8 mouse cellular contexts compared by ENCODE assay signal in the genomic region with DNA sequence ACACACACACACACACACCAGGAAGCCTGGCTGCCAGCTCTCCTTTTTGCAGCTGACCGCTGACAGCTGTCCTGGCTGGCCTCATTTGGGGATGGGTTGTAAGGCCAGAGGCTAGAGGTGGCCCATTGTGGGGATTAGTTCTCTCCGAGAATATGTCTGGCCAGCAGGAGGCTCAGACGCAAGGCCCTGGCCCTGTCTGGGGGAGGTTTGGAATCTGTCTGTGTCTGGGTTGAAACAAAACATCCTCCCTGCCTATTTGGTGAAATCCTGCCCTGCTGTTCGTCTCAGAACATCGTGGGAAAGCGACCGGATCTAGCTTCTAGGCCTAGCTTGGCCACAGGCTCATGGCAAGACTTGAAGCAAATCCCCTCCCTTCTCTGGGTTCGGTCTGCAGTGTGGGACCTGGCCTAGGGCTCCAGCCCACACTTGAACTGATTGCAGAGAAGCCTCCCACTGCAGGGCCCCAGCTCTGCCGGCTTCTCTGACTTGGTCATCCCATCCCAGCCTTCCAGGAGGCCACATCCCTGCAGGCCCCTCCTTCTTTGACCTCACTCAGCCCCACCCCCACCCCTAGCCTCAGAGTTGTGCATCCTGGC. TPM values are rescaled to one million over a fixed set of nuclear protein-coding genes. Genes with fewer than 3 reads are reported as not detected.
DNase-seq lines count a peak whose midpoint lies in the region; ATAC-seq and TF ChIP-seq lines count a peak whose summit lies in the region.

No protein-coding gene starts in this region.

- H3K27ac ChIP-seq in hindbrain, embryonic 11.5 days (ENCODE audit: low read depth, low read length), result no peak overlapping the region
- H3K27ac ChIP-seq in hindbrain, embryonic 14.5 days, result no peak overlapping the region
- H3K27ac ChIP-seq in intestine, embryonic 15.5 days, result peak overlapping the region; percentile 84
- peak overlapping the region; percentile 51 for H3K27ac ChIP-seq in lung, postnatal 0 days (ENCODE audit: low read length)

- no peaks in the 10 kb centered on the region for H3K9me3 ChIP-seq in hindbrain, embryonic 11.5 days (ENCODE audit: control insufficient read depth, low read length)
- H3K9me3 ChIP-seq in hindbrain, embryonic 14.5 days (ENCODE audit: control insufficient read depth, low read length), result no peaks in the 10 kb centered on the region
- H3K9me3 ChIP-seq in intestine, embryonic 15.5 days, result no peaks in the 10 kb centered on the region
- no peaks in the 10 kb centered on the region for H3K9me3 ChIP-seq in lung, postnatal 0 days (ENCODE audit: low read length)

- TF ChIP-seq CTCF in lung, postnatal 0 days (IDR thresholded peaks at IDR 0.05), result peak; percentile 49

- peak; percentile 35 for DNase-seq in hindbrain, embryonic 11.5 days (ENCODE audit: low spot score)
- no peak for DNase-seq in hindbrain, embryonic 14.5 days (ENCODE audit: low spot score)
- peak; percentile 74 for DNase-seq in gastrocnemius, adult 18-20 months (ENCODE audit: low spot score)
- peak; percentile 77 for DNase-seq in lung, postnatal 0 days (ENCODE audit: low spot score)
- DNase-seq in right cerebral cortex, postnatal 25 days, result no peak
- DNase-seq in thymus, postnatal 10 days (ENCODE audit: low spot score in 2 of 2), result no peak
- no peak for DNase-seq in adrenal gland, adult 2 months

- H3K9ac ChIP-seq in hindbrain, embryonic 11.5 days (ENCODE audit: low read depth, low read length), result no peak overlapping the region
- no peak overlapping the region for H3K9ac ChIP-seq in hindbrain, embryonic 14.5 days
- no peak overlapping the region for H3K9ac ChIP-seq in intestine, embryonic 15.5 days
- no peak overlapping the region for H3K9ac ChIP-seq in lung, postnatal 0 days (replicated peaks; ENCODE audit: low read depth)

- 25% methylated on average over 9 of the region's 9 CpGs for WGBS in hindbrain, embryonic 11.5 days
- 23% methylated on average over 9 of the region's 9 CpGs for WGBS in hindbrain, embryonic 14.5 days
- 25% methylated on average over 9 of the region's 9 CpGs for WGBS in intestine, embryonic 15.5 days
- WGBS in lung, postnatal 0 days, result 43% methylated on average over 9 of the region's 9 CpGs

- no peak for ATAC-seq in hindbrain, embryonic 11.5 days (ENCODE audit: low FRiP score)
- no peak for ATAC-seq in hindbrain, embryonic 14.5 days (ENCODE audit: low FRiP score)
- ATAC-seq in intestine, embryonic 15.5 days, result peak; percentile 61
- peak; percentile 84 for ATAC-seq in lung, postnatal 0 days

- no peaks in the 10 kb centered on the region for H3K27me3 ChIP-seq in hindbrain, embryonic 11.5 days (ENCODE audit: control insufficient read depth, insufficient read depth, low read length)
- H3K27me3 ChIP-seq in hindbrain, embryonic 14.5 days (ENCODE audit: control insufficient read depth, insufficient read depth, low read length), result no peaks in the 10 kb centered on the region
- H3K27me3 ChIP-seq in intestine, embryonic 15.5 days (replicated peaks), result no peaks in the 10 kb centered on the region
- H3K27me3 ChIP-seq in lung, postnatal 0 days (replicated peaks; ENCODE audit: insufficient read depth, low read length), result no peaks in the 10 kb centered on the region

- no peak overlapping the region for H3K4me2 ChIP-seq in hindbrain, embryonic 11.5 days (replicated peaks; ENCODE audit: low read depth, low read length)
- no peak overlapping the region for H3K4me2 ChIP-seq in hindbrain, embryonic 14.5 days (replicated peaks)
- H3K4me2 ChIP-seq in intestine, embryonic 15.5 days (replicated peaks), result no peak overlapping the region
- no peak overlapping the region for H3K4me2 ChIP-seq in lung, postnatal 0 days (replicated peaks; ENCODE audit: low read depth, low read length)

- H3K4me3 ChIP-seq in hindbrain, embryonic 11.5 days (ENCODE audit: low read depth, low read length), result no peak overlapping the region
- no peak overlapping the region for H3K4me3 ChIP-seq in hindbrain, embryonic 14.5 days (replicated peaks; ENCODE audit: low read length)
- no peak overlapping the region for H3K4me3 ChIP-seq in intestine, embryonic 15.5 days (replicated peaks)
- no peak overlapping the region for H3K4me3 ChIP-seq in lung, postnatal 0 days (ENCODE audit: low read depth, low read length)

- no peaks in the 10 kb centered on the region for H3K36me3 ChIP-seq in hindbrain, embryonic 11.5 days (ENCODE audit: control insufficient read depth, insufficient read depth, low read length)
- no peaks in the 10 kb centered on the region for H3K36me3 ChIP-seq in hindbrain, embryonic 14.5 days (replicated peaks; ENCODE audit: control insufficient read depth, insufficient read depth)
- H3K36me3 ChIP-seq in intestine, embryonic 15.5 days, result no peaks in the 10 kb centered on the region
- no peaks in the 10 kb centered on the region for H3K36me3 ChIP-seq in lung, postnatal 0 days (ENCODE audit: insufficient read depth, low read length)

- TF ChIP-seq EP300 in lung, postnatal 0 days (IDR thresholded peaks at IDR 0.05), result peak; percentile 32; the same call in 1 of the 2 replicates

- H3K4me1 ChIP-seq in hindbrain, embryonic 11.5 days (replicated peaks; ENCODE audit: control insufficient read depth, insufficient read depth, low read length), result peaks cover 7% of the 10 kb centered on the region; the same call in 1 of the 2 replicates
- H3K4me1 ChIP-seq in hindbrain, embryonic 14.5 days (replicated peaks; ENCODE audit: control insufficient read depth, insufficient read depth, low read length), result 0 out of 2 replicates have a peak, but pooled peaks cover 6% of the 10 kb centered on the region
- peaks cover 34% of the 10 kb centered on the region for H3K4me1 ChIP-seq in intestine, embryonic 15.5 days (replicated peaks)
- H3K4me1 ChIP-seq in lung, postnatal 0 days (ENCODE audit: insufficient read depth, low read depth, low read length), result no peaks in the 10 kb centered on the region; the same call in 1 of the 2 replicates

RNA-seq across cellular contexts. Expression of gene Loxl1, which starts 17.1 kb away (rescaled TPM):
- 11.0 and 11.9 TPM in 2 replicates for polyA plus RNA-seq in hindbrain, embryonic 11.5 days (2014; fragmentation: Nextera tagmentation; extraction: Ambion mirVana)
- polyA plus RNA-seq in hindbrain, embryonic 14.5 days (2014; fragmentation: Nextera tagmentation; extraction: Ambion mirVana), result 7.9 and 9.6 TPM in 2 replicates
- total RNA-seq in gastrocnemius, adult 18-20 months (2021), result 10 to 100 TPM; 12.3 to 14.1 TPM
- 34.1 and 36.2 TPM in 2 replicates for polyA plus RNA-seq in intestine, embryonic 15.5 days (2015; fragmentation: Nextera tagmentation; extraction: Ambion mirVana)
- polyA plus RNA-seq in lung, postnatal 0 days (2015; fragmentation: Nextera tagmentation; extraction: Ambion mirVana), result 121 and 122 TPM in 2 replicates
- 10 to 100 TPM; 24.8 to 44.6 TPM for total RNA-seq in adrenal gland, adult 2 months (2021)
- 73.5 and 81.5 TPM in 2 replicates for polyA plus RNA-seq in adrenal gland, adult 2 months (2012; rRNA removed)

RNA-seq across cellular contexts. Expression of gene Stoml1, which starts 42.9 kb away (rescaled TPM):
- 31.2 and 35.7 TPM in 2 replicates for polyA plus RNA-seq in hindbrain, embryonic 11.5 days (2014; fragmentation: Nextera tagmentation; extraction: Ambion mirVana)
- 103 TPM in 2 replicates for polyA plus RNA-seq in hindbrain, embryonic 14.5 days (2014; fragmentation: Nextera tagmentation; extraction: Ambion mirVana)
- total RNA-seq in gastrocnemius, adult 18-20 months (2021), result 1 to 10 TPM; 6.8 to 7.3 TPM
- polyA plus RNA-seq in intestine, embryonic 15.5 days (2015; fragmentation: Nextera tagmentation; extraction: Ambion mirVana), result 21.3 and 21.4 TPM in 2 replicates
- 30.8 and 34.3 TPM in 2 replicates for polyA plus RNA-seq in lung, postnatal 0 days (2015; fragmentation: Nextera tagmentation; extraction: Ambion mirVana)
- 10 to 100 TPM; 13.8 to 17.2 TPM for total RNA-seq in adrenal gland, adult 2 months (2021)
- polyA plus RNA-seq in adrenal gland, adult 2 months (2012; rRNA removed), result 38.1 and 38.4 TPM in 2 replicates

RNA-seq across cellular contexts. Expression of gene Pml, which starts 46.3 kb away (rescaled TPM):
- 6.4 and 8.3 TPM in 2 replicates for polyA plus RNA-seq in hindbrain, embryonic 11.5 days (2014; fragmentation: Nextera tagmentation; extraction: Ambion mirVana)
- polyA plus RNA-seq in hindbrain, embryonic 14.5 days (2014; fragmentation: Nextera tagmentation; extraction: Ambion mirVana), result 4.3 and 4.4 TPM in 2 replicates
- total RNA-seq in gastrocnemius, adult 18-20 months (2021), result 1 to 10 TPM; 3.2 to 4.7 TPM
- 13.2 and 15.6 TPM in 2 replicates for polyA plus RNA-seq in intestine, embryonic 15.5 days (2015; fragmentation: Nextera tagmentation; extraction: Ambion mirVana)
- 6.4 and 6.8 TPM in 2 replicates for polyA plus RNA-seq in lung, postnatal 0 days (2015; fragmentation: Nextera tagmentation; extraction: Ambion mirVana)
- 10 to 100 TPM; 20.8 to 28.0 TPM for total RNA-seq in adrenal gland, adult 2 months (2021)
- 27.7 and 33.4 TPM in 2 replicates for polyA plus RNA-seq in adrenal gland, adult 2 months (2012; rRNA removed)

Comparison
In these comparisons a context has a peak if more than half of its experiments do, and no peak if none do; other contexts are left out.
1. DNase-seq: peak in hindbrain, embryonic 11.5 days (single experiment), gastrocnemius, adult 18-20 months (single experiment) and lung, postnatal 0 days (single experiment); none in hindbrain, embryonic 14.5 days (single experiment), right cerebral cortex, postnatal 25 days (single experiment), thymus, postnatal 10 days (0 of 2) and adrenal gland, adult 2 months (single experiment).
2. ATAC-seq: peak in intestine, embryonic 15.5 days (single experiment) and lung, postnatal 0 days (single experiment); none in hindbrain, embryonic 11.5 days (single experiment) and hindbrain, embryonic 14.5 days (single experiment).
3. H3K27ac ChIP-seq: peak in intestine, embryonic 15.5 days (single experiment) and lung, postnatal 0 days (single experiment); none in hindbrain, embryonic 11.5 days (single experiment) and hindbrain, embryonic 14.5 days (single experiment).